Mouse (Mus musculus) midbrain, embryonic 14.5 days (tissue): ENCODE measurements around the gene Tmem140. TPM values are rescaled to one million over a fixed set of nuclear protein-coding genes. Genes with fewer than 3 reads are reported as not detected.

Experiments used
- ATAC-seq: fragments of 200-750 bp; cut with Nextera tagmentation; 2 replicates; pipeline ENCODE4 v1.8.0; 2017; ENCODE audit warnings: moderate number of reproducible peaks, moderate library complexity; ENCODE audit not compliant: low FRiP score, low TSS enrichment
- DNase-seq: peaks from one replicate; pipeline ENCODE4 v3.0.0-alpha.2; 2015
- H3K27ac ChIP-seq: fragments of 300-500 bp; sonication (generic); replicated peaks from 2 replicates; pipeline ENCODE4 v1.5.1; 2014; ENCODE audit warnings: mild to moderate bottlenecking, low read depth, low read length, moderate library complexity
- H3K27me3 ChIP-seq: fragments of 300-500 bp; sonication (generic); 2 replicates; pipeline ENCODE4 v1.6.1; 2014; ENCODE audit warnings: low read length, control low read depth, mixed read lengths; ENCODE audit not compliant: control insufficient read depth, insufficient read depth
- H3K36me3 ChIP-seq: fragments of 300-500 bp; sonication (generic); 2 replicates; pipeline ENCODE4 v1.6.1; 2014; ENCODE audit warnings: low read length, control low read depth; ENCODE audit not compliant: control insufficient read depth, insufficient read depth
- H3K4me1 ChIP-seq: fragments of 300-500 bp; sonication (generic); 2 replicates; pipeline ENCODE4 v1.6.1; 2014; ENCODE audit warnings: mild to moderate bottlenecking, antibody characterized with exemption, low read length, control low read depth; ENCODE audit not compliant: control insufficient read depth, insufficient read depth
- H3K4me2 ChIP-seq: fragments of 300-500 bp; sonication (generic); 2 replicates; pipeline ENCODE4 v1.6.1; 2014; ENCODE audit warnings: mild to moderate bottlenecking, low read length, moderate library complexity
- H3K4me3 ChIP-seq: fragments of 300-500 bp; sonication (generic); replicated peaks from 2 replicates; pipeline ENCODE4 v1.5.1; 2014; ENCODE audit warnings: low read depth, low read length
- H3K9ac ChIP-seq: fragments of 300-500 bp; sonication (generic); replicated peaks from 2 replicates; pipeline ENCODE4 v1.6.1; 2014; ENCODE audit warnings: mild to moderate bottlenecking, low read length, moderate library complexity
- H3K9me3 ChIP-seq: fragments of 300-500 bp; sonication (generic); 2 replicates; pipeline ENCODE4 v1.6.1; 2016; ENCODE audit warnings: low read length, control low read depth, mixed read lengths; ENCODE audit not compliant: control insufficient read depth
- WGBS: fragments of 180-500 bp; shearing (Covaris S2); extraction: QIAGEN DNeasy Blood & Tissue Kit; methylation state at CpG from one replicate; pipeline ENCODE4 v1.1.7; 2014; 5-methylcytosine and 5-hydroxymethylcytosine counted together
- polyA plus RNA-seq: library from polyadenylated mRNA; unstranded; fragments of >200 nt; fragmentation: Nextera tagmentation; extraction: Ambion mirVana; gene quantifications from 2 replicates; pipeline ENCODE4 v1.2.1, GENCODE M21; 2014

Gene Tmem140
- polyA plus RNA-seq, 1 experiment from 2014 or later, result 1.1 TPM

DNA sequence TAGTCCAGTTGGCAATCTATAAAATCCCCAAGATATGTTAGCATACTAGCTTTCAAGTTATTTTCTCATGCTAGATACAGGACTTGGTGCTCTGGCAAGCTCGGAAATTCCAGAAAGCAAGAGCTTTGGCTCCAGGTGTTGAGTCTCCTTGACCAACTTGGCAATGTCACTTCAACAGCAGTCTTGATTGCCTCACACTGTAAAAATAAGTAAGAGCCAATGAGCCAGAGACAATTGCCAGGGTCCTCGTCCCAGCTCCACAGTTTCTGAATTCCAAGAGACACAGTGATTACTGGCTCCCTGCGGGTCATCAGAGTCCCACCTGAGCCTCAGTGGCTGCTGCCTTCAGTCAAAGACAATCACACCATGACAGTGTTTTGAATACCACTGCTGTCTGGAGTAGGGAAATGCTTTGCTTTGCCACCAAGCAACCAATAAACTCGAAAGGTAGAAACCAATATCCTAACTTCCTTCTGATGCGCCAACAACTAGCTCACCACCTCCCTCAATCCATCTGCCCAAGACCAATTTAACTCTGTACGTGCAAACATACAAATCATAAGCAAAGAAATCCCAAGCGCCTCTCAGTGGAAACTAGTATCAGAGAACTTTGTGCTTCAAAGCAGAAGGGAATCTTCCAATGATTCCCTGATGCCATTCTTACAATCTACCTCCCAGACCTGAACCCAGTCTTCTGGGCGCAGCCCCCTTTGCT lies 46.8 kb downstream of the Tmem140 start:
- peaks cover 11% of the 10 kb centered on the region for H3K4me1 ChIP-seq
- DNase-seq, result no peak
- peak overlapping the region; percentile 88; the same call in 1 of the 2 replicates for H3K27ac ChIP-seq

DNA sequence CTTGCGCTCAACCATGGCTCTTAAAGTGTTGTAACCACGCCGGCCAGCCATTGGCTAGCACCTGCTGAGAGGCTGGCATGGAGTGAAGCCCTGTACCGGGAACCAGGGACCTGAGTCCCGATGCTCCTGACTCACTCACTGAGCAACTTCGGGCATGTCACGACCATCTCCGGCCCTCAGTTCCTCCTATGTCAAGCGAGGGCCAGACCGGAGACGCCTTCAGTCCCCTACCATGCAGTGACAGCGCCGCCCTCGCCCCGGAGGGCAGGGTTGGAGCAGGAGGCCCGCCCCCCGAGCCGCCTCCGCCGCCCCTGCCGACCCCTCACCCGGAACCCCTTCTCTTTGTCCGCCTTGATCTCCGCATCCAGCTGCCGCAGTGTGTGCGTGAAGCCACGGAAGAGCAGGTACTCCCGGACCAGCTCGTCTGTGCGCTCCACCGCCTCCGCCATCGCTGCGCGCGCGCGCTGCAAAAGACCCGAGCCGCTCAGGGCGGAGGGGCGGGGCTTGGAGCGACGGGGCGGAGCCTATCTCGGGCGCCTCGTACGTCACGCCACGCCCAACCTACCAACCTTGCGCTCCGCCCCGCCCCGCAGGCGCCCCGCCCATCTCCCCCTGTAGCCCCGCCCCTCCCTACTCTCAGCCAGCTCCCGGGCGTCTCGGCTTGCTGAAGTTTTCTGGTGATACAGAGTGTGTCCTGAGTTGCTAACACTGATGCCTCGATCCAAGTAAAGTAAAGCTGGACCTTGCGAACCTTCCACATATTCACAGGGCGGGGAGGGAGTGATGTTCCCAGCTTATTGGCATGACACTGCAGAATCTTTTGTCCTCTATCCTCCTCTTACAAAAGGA lies 47.6 kb downstream of the Tmem140 start, which contains the start of gene Wdr91:
Wdr91 (minus strand) TSS at position 506 of the 849 bp plus-strand sequence.
- Histone ChIP-seq H3K9me3 (no peaks in the 10 kb centered on the region), H3K36me3 (peaks cover 19% of the 10 kb centered on the region), H3K27ac (peak within 1 kb of the TSS; percentile 88), H3K9ac (peak within 1 kb of the TSS; percentile 69), H3K4me1 (peaks cover 11% of the 10 kb centered on the region), H3K4me3 (peak within 1 kb of the TSS; percentile 77), H3K4me2 (peak within 1 kb of the TSS; percentile 74), H3K27me3 (no peaks in the 10 kb centered on the region)
- DNase-seq (peak; percentile 97), ATAC-seq (peak; percentile 96)
- WGBS, result under 1% methylated on average over 64 of the region's 64 CpGs

More for the DNA sequence above, 46.8 kb downstream of the Tmem140 start:
- no peak for ATAC-seq
- Histone ChIP-seq H3K9ac (peak overlapping the region; percentile 69), H3K27me3 (no peaks in the 10 kb centered on the region), H3K36me3 (peaks cover 27% of the 10 kb centered on the region), H3K4me2 (peak overlapping the region; percentile 74), H3K4me3 (peak overlapping the region; percentile 77), H3K9me3 (no peaks in the 10 kb centered on the region)
- 50% methylated on average over 8 of the region's 8 CpGs for WGBS

GRCm38 (mm10) chr6:34913341-34914040 lies 50.5 kb downstream of the Tmem140 start:
- WGBS, result 90% methylated on average over 13 of the region's 13 CpGs

GRCm38 (mm10) chr6:34914462-34914861 lies 51.5 kb downstream of the Tmem140 start:
- 85% methylated on average over 3 of the region's 3 CpGs for WGBS
- peaks cover 7% of the 10 kb centered on the region for H3K4me1 ChIP-seq
- no peaks in the 10 kb centered on the region for H3K36me3 ChIP-seq
- H3K9me3 ChIP-seq, result no peaks in the 10 kb centered on the region
- DNase-seq (no peak), ATAC-seq (no peak)
- no peak overlapping the region for H3K9ac ChIP-seq
- H3K27me3 ChIP-seq, result no peaks in the 10 kb centered on the region
- H3K4me3 ChIP-seq, result no peak overlapping the region
- no peak overlapping the region for H3K4me2 ChIP-seq
- no peak overlapping the region for H3K27ac ChIP-seq

More at GRCm38 (mm10) chr6:34913341-34914040, 50.5 kb downstream of the Tmem140 start:
- Histone ChIP-seq H3K4me3 (no peak overlapping the region), H3K9me3 (no peaks in the 10 kb centered on the region), H3K27ac (no peak overlapping the region), H3K9ac (no peak overlapping the region), H3K27me3 (no peaks in the 10 kb centered on the region), H3K4me1 (peaks cover 11% of the 10 kb centered on the region), H3K4me2 (no peak overlapping the region), H3K36me3 (no peaks in the 10 kb centered on the region)
- DNase-seq (no peak), ATAC-seq (no peak)

- no peaks in the 10 kb centered on the region for H3K36me3 ChIP-seq
- no peaks in the 10 kb centered on the region for H3K27me3 ChIP-seq
- WGBS, result 86% methylated on average over 7 of the region's 7 CpGs
- H3K27ac ChIP-seq, result no peak overlapping the region
- H3K4me3 ChIP-seq, result no peak overlapping the region
- H3K4me1 ChIP-seq, result no peaks in the 10 kb centered on the region
- H3K9me3 ChIP-seq, result no peaks in the 10 kb centered on the region
- ATAC-seq, result no peak
- H3K4me2 ChIP-seq, result no peak overlapping the region
- no peak overlapping the region for H3K9ac ChIP-seq
- DNase-seq, result no peak
These were observed 56.2 kb downstream of the Tmem140 start for GRCm38 (mm10) chr6:34919146-34919545.

DNA sequence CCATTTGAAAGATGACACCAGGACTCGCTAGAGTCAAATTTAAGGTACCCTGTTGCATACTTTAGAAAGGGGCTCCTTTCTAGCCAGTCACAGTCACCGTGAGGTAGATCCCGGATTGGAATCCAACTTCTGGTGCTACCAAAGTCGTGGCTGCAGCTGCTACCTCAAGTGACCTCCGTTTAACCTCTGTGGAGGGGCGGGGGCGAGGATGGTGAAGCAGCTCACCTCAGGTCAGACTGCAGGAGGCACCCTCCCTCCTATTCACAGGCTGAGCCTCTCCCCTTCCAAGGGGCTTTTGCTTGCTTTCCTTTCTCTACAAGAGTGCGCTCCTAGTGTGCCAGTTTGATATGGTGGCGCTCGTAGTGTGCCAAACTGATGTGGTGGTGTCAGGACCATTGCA lies 57.0 kb downstream of the Tmem140 start, which contains the start of gene Stra8:
Stra8 (plus strand) TSS at position 208 of the 400 bp plus-strand sequence.
- ATAC-seq (no peak), DNase-seq (no peak)
- 63% methylated on average over 10 of the region's 10 CpGs for WGBS

DNA sequence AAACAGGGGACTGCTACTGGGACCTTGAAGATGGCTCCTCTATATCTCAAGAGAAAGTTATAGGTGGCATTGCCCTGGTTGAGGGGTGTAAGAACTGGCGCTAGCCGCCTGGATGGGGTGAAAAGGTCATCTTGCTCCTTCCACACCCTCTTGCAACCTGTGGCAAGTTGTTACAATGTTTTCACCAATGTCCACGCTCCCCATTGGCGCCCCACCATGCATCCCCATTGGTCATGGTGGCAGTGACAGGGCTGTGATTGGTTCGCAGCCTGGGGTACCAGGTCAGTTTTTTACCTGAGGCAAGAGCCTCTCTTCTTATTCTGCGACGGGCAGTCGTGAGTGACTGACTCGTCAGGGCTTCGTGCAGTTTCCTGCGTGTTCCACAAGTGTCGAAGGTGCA lies 57.7 kb downstream of the Tmem140 start:
- WGBS, result 96% methylated on average over 12 of the region's 12 CpGs

More for the DNA sequence above, 57.0 kb downstream of the Tmem140 start, which contains the start of gene Stra8:
- Histone ChIP-seq H3K27ac (no peak within 1 kb of the TSS), H3K4me3 (no peak within 1 kb of the TSS), H3K4me2 (no peak within 1 kb of the TSS), H3K9me3 (no peaks in the 10 kb centered on the region), H3K9ac (no peak within 1 kb of the TSS), H3K27me3 (no peaks in the 10 kb centered on the region), H3K4me1 (no peaks in the 10 kb centered on the region), H3K36me3 (no peaks in the 10 kb centered on the region)

GRCm38 (mm10) chr6:34921941-34922340 lies 59.0 kb downstream of the Tmem140 start:
- WGBS, result 60% methylated on average over 14 of the region's 14 CpGs

More for the DNA sequence above, 57.7 kb downstream of the Tmem140 start:
- no peaks in the 10 kb centered on the region for H3K27me3 ChIP-seq
- no peak overlapping the region for H3K4me2 ChIP-seq
- no peaks in the 10 kb centered on the region for H3K4me1 ChIP-seq
- no peak for ATAC-seq
- DNase-seq, result no peak
- no peaks in the 10 kb centered on the region for H3K9me3 ChIP-seq
- H3K36me3 ChIP-seq, result no peaks in the 10 kb centered on the region
- H3K27ac ChIP-seq, result no peak overlapping the region
- no peak overlapping the region for H3K9ac ChIP-seq
- no peak overlapping the region for H3K4me3 ChIP-seq

More at GRCm38 (mm10) chr6:34921941-34922340, 59.0 kb downstream of the Tmem140 start:
- peak; percentile 22 for DNase-seq
- Histone ChIP-seq H3K4me1 (no peaks in the 10 kb centered on the region), H3K36me3 (no peaks in the 10 kb centered on the region), H3K9ac (no peak overlapping the region), H3K27ac (no peak overlapping the region), H3K4me3 (no peak overlapping the region), H3K9me3 (no peaks in the 10 kb centered on the region), H3K4me2 (no peak overlapping the region), H3K27me3 (no peaks in the 10 kb centered on the region)
- ATAC-seq, result no peak
